Mouse (Mus musculus) ES-Bruce4 (cell line): ENCODE measurements around the gene 4930469K13Rik.

Source experiments
- CTCF ChIP-seq: IDR thresholded peaks from one replicate; pipeline ENCODE4 v1.8.1; 2011; ENCODE audit warnings: low read depth, low read length
- POLR2A ChIP-seq: IDR thresholded peaks from one replicate; pipeline ENCODE4 v1.8.1; 2011; ENCODE audit warnings: low read length; ENCODE audit not compliant: insufficient read depth

DNA sequence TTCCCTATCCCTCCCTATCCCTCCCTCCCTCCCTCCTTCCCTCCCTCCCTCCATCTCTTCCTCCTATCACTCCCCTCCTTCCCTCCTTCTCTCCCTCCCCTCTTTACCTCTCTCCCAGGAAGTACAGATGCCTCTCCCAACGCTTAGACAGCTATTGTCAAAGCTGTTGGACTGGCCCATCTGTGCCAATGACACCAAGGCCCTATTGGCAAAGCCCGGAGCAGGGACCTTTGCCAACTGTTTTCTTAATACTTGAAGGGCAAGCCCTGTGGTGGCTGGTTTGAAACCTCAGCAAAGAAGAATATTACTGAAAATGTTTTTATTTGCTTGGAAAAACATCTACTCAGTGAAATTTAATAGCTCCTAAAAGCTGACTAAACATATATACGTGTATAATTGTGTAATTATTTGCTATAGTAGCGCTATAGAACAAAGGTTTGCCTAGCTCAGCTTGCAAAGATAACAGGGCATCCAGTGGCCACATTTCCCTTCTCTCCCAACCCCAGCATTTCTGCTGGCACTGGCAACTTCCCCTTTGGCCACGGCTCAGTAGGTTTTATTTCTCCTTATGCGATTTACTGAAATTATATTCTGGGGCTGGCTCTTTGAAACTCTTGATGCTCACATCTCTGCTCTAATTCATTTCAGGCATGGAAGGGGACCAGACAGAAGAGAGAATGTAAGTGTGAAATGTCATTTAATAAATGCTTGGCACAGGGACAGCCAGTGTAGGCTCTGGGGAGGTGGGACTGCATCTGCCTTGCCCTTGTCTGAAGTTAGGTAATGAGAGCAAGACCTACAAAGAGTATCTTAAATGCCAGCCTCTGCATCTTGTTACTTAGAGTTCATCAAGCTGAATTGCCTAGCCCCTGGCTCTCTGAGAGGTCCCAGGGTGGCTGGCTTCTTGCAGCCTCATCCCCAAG, 18.6 kb downstream of the 4930469K13Rik start:
- TF ChIP-seq CTCF (no peak), POLR2A (no peak)
